Mouse (Mus musculus) monocyte, adult 2 months (primary cell): ENCODE data around the gene Acap2.

Experiments
- DNase-seq, 2 experiments: peaks; one replicate each; pipeline ENCODE4 v3.0.0; 2022; ENCODE audit warnings: low spot score in 2 of 2, low read depth in 1 of 2

Gene Acap2

DNA sequence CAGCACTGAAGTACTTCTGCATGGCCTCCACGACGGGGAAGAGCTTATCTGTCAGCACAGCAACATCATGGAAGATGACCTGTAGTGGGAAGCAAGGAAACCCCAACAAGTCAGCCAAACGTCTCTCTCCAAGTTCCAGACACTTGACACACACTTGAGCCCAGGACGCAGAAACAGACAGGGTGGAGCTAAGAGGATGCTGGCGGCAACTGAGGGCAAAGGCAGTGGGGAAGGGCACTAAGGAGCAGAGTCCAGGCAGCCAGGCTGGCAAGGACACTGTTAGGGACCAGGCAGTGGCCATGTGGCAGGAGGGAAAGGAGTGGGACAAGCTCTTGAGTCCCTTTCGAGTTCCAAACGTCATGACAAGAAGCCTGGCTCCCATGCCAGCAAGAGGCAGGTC, 150.3 kb downstream of the Acap2 start:
- DNase-seq: no peak

DNA sequence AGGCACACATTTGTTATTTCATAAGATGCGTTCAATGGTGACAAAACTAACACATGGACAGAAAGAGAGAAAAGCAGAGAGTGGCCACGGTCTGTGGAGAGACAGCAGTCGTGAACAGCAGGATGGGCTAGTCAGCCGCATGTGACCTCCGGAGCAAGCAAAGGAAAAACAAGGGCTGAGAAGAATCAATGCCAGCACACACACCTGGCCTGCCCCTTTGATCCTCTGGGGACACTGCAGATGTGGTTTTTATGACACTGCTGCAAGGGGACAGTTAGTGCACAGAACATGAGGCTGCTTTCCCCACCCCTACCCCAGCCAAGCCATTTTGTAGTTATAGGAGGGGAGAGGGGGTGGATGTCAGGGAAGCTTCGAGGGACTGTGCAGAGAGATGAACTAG, 152.9 kb downstream of the Acap2 start:
- DNase-seq: no peak

DNA sequence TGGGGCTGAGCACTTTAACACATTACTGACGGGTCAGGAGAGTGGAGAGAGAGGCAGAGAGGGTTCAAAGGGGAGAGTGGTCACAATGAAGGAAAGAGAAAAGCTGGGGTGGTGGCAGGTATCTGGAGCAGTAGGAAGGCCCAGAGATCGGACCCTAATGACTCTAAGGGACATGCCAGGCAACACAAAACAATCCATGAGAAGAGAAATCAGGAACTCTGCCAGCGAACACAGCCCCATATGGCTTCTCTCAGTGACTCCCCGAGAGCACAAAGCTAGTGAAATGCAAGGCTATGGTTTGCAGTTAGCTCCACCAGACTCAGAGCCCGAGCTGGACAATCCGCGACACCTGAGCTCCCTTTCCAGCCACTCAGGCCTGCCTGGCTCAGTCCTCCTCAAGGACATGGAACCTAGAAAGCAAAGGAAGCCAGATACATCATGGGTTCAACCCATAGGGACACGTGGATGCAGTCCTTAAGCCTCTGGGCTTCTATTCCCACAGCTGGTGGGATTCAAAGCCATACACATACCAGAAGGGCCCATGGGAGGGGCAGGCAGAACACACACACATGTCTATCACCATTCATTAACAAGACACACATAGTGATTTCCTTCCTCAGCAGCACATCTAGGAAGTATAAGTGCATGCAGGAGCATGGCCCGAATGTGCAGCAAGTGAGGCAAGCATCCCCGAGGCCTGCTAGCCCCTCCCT, 153.7 kb downstream of the Acap2 start:
- no peak for DNase-seq

DNA sequence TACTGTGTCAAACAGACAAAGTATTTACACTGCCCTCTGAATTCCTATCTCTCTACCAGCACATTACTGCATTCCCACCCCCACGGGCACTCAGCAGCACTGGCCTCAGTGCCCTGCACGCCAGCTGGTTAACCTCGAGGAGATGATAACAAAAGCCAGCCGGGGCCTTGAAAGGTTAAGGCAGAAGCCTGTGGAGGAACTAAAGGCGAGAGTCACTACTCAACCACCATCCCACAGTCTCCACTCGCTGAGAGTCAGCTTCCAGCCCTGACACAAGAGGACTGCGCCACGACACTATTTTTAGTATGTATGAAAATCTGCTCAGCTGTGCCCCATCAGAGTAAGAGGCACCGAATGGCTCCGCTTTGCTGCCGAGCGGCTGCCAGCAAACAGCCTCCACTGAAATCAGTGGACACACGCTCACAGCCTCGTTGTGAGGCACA, 154.8 kb downstream of the Acap2 start:
- DNase-seq: no peak

DNA sequence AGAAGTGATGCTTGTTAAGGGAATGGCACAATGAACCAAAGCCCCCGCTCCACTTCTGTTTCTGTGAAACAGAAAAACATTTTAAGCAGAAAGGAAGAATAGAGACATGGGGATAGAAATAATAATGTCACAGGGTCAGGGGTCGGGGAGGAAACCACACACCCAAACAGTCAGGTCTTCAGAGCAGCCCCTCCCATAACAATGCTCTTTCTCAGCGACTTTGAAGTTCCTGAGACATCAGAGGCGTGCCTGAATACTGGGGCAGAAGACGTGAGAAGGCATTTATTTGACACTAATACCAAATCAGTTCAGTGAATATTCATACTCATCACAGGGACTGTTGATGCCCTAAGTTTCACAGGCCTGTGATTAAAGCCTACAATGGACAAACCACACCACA, 155.8 kb downstream of the Acap2 start:
- no peak for DNase-seq

DNA sequence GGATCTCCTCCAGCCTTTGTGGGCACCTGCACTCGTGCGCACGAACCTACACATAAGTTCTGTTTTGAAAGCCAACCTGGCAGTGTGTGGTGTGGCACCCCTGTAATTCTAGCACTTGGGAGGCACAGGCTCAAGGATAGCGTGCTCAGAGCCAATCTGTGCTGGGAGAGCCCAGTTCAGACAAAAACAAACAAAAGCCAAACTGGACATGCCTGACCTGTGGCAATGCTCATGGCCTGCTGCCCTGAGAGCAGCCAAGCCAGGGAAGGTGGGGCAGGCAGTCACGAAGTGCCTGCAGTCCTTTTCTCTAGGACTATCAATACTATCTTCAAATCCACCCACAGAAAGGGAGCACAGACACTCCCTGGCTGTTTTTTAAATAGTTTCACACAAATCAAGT, 157.9 kb downstream of the Acap2 start:
- DNase-seq: no peak
